Mouse (Mus musculus): ENCODE results near the gene Zfp74.

DNA sequence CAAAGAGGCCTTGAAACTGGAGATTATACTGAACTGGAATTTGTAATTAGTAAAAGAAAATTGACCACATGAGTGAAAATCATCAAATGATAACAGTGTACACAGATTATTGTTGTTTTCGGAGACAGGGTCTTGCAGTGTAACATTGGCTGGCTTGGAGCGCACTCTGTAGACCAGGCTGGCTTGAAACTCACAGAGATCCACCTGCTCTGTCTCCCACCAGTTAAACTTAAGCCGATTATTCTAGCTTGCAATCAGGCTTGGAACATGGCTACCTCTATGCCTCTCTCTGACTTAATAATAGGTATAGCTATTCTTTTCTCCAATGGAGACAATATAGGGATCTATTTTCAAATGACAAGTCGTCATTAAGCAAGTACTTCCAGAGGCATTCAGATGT lies 28.5 kb upstream of the Zfp74 start:
- TF ChIP-seq CTCF (IDR thresholded peaks at IDR 0.05; ENCODE audit: insufficient read depth, low read depth, low read length) (no peak), POLR2A (IDR thresholded peaks at IDR 0.05; ENCODE audit: insufficient read depth, low read depth, low read length) (no peak)
